Mouse (Mus musculus) gastrocnemius, postnatal 36 days (tissue): ENCODE data around the gene Ndc80. TPM values are rescaled to one million over a fixed set of nuclear protein-coding genes. Genes with fewer than 3 reads are reported as not detected.
A peak's percentile ranks its signal among the peaks of the same experiment; 100 is the strongest.
"Not testable (repeated sequence)": the region's sequence is repeated elsewhere in the genome, so short reads cannot be mapped to it uniquely, and the experiment has no call there.

Experiments
- DNase-seq, 2 experiments: peaks; one replicate each; pipeline ENCODE4 v3.0.0; 2022
- intact Hi-C: fragments of 180-260 bp; cut with DNase I; formaldehyde crosslinking; loops from one replicate; pipeline ENCODE4 v1.15.1; 2025
- long read RNA-seq, 2 experiments: library from polyadenylated mRNA; stranded (forward); transcript quantifications; one replicate each; pipeline ENCODE4 v2.0.0; 2021
- total RNA-seq, 2 experiments: library from RNA; stranded (reverse); gene quantifications; 2 replicates each; pipeline ENCODE4 v1.2.3; 2021

Ndc80 gene
- total RNA-seq: under 1 TPM; 0.33 to 0.57 TPM
- long read RNA-seq, experiment 1, partial matches to known transcripts: 0 of 1 reads
- long read RNA-seq, experiment 1, other reads (novel, unspliced or antisense): 0 of 1 reads
- long read RNA-seq, experiment 2: 0 reads

DNA sequence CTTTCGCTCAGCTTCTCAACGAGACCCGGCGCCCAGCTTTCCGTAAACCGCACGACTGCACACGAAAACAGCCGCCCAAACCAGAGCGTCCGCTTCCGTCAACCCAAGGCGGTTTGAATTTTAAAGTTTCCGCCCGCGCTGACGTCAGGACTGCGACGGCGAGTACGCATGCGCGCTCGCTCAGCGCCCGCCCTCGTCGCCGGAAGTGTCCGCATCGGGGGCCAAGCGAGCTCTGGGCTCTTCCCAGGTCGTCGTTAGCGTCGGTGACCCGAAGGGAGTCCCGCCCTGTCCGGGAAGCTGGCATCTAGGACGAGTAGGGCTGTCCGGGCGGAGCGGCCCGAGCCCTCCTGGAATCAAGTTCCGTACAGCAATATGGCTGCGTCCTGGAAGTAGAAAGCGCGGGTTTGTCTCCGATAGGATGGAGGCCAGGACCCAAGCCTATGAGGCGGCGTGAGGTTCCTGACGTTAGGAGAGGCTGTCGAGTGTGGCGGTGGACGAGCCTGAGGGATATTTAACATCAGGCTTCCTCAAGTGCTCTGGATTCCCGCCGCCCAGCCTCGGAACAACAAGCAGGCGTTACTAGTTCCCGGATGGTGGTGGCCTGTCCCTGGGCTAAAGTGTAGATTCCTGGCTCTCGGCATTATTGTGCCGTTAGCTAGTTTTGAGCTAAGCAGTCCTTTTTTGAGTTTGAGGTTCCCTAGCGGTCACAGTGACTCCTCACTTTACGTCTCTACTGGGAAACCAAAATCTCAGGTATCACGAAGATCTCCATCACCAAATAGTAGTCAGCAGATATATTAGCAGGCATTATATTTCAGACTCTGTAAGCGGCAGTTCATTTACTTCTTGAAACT is at the start of gene Ndc80:
Ndc80 (minus strand) TSS at position 147 of the 854 bp plus-strand sequence.
- intact Hi-C loops: no loop called here
- DNase-seq: peak; percentile 87 to 90

DNA sequence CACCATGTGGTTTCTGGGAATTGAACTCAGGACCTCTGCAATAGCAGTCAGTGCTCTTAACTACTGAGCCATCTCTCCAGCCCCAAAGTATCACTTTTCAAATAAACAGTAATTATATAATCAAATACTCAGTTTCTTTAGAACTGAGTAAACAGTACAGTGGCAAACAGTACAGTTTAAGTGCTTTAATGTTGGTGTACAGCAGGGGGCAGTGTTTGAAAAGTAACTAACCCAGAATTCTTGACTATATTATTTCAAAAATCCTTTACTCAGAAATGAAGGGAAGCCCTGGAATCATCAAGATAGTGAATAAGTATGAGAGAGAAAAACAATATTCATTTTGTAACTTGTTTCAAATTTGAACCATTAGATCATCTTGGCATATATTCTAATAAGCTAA is 35.0 kb upstream of the Ndc80 start:
- DNase-seq: no peak
- intact Hi-C loops: no loop called here

DNA sequence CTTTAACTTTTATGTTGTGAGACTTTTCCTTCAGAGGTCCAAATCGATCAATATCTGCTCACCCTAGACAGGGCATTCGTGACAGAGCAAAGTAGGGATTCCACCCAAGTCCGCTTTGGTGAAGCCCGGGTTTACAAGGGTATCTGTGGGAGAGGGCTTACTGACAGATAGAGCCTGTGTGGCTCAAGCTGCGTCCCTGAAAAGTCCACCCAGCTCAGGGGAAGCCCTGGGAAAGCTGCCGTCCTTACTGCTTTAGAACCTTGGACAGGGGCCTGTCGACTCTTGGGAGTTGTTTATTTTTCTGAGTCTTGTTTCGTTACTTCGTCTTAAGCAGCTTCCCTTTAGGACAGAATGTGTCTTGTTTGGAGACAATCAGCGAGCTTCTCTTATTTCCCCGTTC is 26.2 kb upstream of the Ndc80 start:
- intact Hi-C loops: loop anchor here (10.0 kb wide), 1 partner anchor 212 kb away; the partner anchor contains the start of gene Clip4
- DNase-seq: no peak

DNA sequence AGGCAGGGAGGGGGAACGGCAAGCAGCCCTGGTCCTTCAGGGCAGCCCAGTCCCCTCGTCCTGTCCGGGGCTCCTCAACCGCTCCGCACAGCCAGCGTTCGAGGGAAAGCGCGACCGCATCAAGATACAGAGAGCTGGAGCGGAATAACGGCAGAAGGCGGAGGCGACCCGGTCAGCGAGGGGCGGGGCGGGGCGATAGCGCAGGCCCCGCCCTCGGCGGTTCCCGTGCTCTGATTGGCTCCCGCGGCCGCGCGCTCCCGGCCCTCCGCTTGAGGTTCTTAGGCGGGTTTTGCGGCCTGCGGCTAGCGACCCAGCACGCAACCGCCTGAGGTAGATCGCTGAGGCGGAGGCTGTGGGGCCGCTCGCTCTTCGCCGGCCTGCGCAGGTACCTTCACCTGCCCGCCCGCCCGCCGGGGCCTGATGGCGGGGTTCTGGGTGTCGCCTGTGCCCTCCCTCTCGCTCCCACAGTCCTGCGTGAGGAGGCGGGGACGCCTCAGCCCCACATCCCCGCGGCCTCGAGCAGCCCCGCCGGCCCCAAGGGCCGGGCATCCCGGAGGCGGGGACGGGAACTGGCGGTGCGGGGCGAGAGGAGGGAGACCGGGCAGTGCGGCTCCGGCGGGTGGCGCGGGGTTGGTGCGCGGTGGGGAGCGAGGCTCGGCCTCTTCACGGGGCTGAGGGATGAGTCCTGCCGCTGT is 25.2 kb upstream of the Ndc80 start, which contains the start of gene Spdya:
Spdya (plus strand) TSS at position 305 of the 695 bp plus-strand sequence.
- intact Hi-C loops: loop anchor here (10.0 kb wide), 1 partner anchor 213 kb away; the partner anchor contains the start of gene Clip4
- DNase-seq: peak; percentile 70 to 73

DNA sequence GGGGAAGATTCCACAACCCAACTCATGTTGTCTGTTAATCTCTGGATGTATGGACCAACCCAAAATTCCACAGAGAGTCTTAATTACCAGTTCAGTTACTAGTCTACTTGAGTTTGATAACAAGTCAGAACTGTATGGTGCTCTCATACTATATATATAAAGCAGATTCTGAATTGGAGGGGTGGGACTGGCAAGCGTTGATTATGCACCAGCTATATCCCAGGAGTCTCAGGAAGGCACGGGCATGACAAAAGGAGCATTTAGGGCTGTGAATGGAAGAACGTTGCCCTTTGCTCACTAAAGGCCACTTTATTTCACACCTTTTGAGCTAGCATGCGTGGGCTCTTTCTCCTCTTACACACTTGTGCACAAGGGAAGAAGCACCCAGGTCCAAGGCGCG is 24.7 kb upstream of the Ndc80 start:
- intact Hi-C loops: loop anchor here (10.0 kb wide), 1 partner anchor 213 kb away; the partner anchor contains the start of gene Clip4

DNA sequence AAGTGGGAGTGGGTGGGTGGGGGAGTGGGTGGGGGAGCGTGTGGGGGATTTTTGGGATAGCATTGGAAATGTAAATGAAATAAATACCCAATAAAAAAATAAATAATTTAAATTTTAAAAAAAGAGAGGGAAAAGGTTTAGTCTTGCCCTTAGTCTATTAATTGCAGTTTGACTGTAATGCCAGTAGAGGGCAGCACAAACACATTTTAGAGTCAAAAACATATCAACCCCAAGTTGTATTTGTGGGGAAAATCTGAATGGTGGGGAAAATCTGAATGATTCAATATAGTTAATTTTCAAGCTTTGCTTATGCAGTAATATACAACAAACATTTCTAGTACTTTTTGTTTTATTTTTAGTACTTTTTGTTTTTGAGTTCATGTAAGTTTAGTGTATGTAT is 21.9 kb upstream of the Ndc80 start:
- DNase-seq: no peak
- intact Hi-C loops: no loop called here

More for the DNA sequence above, 24.7 kb upstream of the Ndc80 start:
- no peak for DNase-seq

DNA sequence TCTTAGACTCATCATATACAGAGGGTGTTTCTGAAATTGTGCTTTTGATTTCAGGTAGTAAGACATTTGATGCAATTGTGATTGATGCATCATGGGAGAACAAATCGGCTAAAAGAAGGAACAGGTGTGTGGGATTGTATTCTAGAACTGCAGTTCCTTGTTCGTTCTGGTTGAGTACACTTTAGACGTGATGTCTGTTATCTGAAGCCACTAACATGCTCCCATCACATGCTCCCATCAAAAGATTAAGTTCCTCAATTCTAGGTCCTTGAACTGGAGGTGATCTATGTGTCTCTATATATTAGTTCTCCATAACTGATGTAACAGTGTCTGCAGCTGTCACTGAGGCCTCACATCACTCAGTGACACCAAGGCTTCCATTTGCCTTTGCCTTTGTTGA is 10.5 kb upstream of the Ndc80 start:
- DNase-seq: no peak
- intact Hi-C loops: no loop called here

DNA sequence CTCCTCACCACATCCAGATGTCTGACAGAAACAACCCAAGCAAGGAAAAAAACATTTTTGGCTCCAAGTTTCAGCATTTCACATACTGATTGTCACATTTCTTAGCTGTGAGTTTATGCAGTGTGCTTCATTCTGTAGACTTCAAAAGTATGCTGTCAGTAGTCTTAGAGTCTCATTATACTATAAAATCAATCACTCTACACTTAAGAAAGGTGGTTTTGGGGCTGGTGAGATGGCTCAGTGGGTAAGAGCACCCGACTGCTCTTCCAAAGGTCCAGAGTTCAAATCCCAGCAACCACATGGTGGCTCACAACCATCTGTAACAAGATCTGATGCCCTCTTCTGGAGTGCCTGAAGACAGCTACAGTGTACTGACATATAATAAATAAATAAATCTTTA is 8.9 kb upstream of the Ndc80 start:
- DNase-seq, intact Hi-C loops: not testable (repeated sequence)

DNA sequence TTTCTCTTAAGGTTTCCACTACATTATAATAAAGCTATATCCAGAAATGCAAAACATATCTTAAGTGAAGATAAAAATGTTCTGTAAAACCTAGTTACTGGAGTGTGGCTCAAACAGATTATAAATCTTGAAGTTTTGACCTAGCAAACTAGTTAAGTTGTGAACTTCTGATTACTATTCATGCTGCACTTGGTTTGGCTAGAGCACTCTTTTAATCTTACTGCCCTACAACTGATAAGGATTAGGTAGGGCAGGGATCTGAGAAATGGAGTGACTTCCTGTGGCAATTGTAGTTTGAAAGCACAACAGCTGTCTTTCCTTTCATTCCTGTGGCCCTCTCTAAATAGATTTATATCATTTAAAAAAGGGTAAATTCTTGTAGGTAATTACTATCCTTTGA is 1.4 kb upstream of the Ndc80 start:
- intact Hi-C loops: no loop called here
- DNase-seq: no peak

DNA sequence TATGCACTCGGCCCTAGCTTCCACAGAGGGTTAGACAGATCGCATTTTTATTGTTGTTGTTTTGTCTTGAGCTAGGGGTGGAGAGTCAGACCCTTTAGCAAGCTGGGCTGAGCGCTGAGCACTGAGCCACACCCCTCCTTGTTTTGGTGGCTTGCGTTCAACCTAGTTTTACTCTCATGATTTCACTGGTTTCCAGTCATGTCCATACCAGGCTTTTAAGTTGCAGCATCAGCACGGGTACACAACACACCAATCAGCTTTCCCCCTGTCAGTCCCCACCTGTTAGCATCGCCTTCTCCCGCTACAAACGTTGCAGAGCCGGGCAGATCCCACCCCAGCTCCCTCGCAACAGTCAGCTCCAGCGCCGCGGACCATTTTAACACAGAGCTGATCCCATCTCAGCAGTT is 352 bp downstream of the Ndc80 start:
- no peak for DNase-seq
- intact Hi-C loops: no loop called here

DNA sequence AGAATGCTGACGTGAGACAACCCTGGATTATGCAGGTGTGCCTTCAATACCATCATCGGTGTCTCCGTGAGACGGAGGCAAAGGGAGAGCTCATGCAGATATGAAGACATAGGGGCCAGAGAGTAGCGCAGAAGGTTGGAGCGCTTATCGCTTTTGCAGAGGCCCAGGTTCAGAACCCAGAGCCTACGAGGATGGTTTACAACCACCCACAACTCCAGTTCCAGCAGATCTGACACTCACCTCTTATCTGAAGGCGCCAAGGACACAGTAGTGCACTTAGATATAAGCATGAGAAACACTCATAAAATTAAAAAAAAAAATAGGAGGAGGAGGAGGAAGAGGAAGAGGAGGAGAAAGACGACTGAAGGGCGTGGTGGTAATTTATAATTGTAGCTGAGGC is 16.4 kb downstream of the Ndc80 start:
- intact Hi-C loops: no loop called here
- no peak for DNase-seq

DNA sequence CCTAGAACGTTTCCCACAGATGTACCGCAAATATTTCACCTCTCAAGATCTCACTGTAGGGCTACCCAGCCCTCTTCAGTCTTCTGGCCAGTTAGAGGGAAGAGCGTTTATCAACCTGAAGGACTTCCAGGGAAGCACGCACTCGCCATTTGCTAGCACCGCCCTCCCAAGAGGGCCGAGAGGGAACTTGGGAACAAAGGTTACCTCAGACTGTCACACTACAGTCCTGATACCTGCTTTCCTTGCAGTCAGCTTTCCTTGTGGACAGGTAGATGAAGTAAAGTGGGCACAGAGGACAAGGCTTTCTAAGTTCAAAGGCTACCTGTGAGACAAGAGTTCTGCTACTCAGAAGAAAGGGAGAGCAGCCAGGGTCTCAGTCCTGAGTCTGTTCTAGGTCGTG is 19.8 kb downstream of the Ndc80 start:
- intact Hi-C loops: no loop called here
- no peak for DNase-seq

DNA sequence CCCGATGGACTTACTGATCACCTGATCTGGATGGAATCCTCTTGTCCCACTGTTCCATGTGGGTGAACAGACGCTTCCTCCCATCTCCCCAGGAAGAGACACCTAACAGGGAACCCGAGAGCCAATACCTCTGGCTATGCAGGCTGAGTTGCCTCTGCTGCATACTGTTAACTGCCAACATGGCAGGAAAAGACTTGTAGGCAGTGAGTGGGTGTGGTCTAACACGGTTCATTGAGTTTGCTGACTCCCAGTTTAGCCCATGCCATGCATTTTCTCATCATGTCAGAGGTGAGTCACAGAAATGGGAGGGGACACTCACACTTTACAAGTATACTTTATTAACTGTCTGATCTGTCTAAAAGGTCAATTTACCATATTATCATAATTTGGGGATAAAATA is 30.9 kb downstream of the Ndc80 start:
- intact Hi-C loops: no loop called here
- DNase-seq: no peak

DNA sequence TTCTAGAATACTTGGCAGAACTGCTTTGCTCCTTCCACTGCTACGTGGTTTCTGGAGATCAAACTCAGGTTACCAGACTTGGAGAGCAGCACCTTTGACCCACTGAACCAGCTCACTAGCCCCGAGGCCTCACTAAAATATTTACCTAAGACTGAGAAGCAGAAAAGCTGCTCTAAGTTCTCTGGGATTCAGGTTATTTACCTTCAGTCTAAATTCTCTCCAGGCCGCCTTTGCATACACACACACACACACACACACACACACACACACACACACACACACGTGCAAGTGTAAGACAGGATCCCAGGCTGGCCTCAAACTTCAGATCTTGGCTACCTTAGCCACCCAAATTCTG is 35.3 kb downstream of the Ndc80 start:
- intact Hi-C loops: no loop called here
- no peak for DNase-seq

DNA sequence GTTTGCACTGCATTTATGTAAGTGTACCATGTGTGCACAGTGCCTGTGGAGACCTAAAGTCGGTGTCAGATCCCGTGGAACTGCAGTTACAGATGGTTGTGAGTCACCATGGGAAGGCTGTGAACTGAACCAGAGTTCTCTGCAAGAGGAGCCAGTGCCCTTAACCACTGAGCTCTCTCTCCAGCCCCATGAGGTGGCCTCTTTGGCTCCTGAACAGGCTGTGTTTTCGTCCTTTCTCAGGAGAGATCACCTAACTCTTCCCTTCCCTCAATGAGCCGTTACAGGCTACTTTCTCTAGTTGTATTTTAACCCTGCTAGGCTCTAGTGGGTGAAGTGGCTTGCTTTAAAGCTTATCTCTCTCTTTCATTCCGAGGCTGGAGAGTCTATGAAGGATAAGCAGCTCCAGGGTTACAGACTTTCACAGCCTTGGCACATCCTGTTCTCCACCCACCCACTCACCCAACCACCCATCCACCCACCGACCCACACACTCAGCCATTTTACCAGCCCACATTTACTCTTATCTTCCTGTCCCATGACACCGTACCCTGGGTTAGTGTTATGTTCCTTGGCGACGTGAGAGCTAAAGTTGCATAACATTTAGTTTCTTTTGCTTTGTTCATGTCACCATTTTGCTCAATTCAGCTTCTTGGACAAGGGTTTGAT is 35.9 kb downstream of the Ndc80 start:
- intact Hi-C loops: no loop called here
- DNase-seq: no peak

DNA sequence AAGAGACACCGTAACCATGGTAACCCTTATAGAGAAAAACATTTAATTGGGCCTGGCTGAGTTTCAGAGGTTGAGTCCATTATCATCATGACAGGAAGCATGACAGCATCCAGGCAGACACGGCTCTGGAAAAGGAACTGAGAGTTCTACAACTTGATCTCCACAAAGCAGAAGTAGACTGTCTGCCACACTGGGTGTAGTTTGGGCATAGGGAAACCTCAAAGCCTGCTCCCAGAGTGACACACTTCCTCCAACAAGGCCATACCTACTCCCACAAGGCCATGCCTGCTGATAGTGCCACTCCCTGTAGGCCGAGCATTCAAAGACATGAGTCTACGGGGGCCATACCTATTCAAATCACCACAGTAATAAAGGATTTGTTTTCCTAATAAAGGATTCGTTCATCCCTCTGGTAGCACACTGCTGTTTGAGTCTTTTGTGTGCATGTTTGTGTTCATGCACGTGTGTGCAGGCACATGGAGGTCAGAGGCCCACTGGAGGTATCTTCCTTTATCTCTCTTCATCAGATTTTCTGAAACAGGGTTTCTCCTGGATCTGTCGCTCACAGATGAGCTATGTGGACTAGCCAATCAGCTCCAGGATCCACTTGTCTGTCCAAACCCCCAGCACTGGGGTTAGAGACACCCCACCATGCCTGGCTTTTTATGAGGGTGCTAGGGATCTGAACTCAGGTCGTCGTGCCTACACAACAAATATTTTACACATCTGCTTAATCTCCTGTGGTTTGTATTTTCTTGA is 36.8 kb downstream of the Ndc80 start:
- DNase-seq: no peak
- intact Hi-C loops: no loop called here

DNA sequence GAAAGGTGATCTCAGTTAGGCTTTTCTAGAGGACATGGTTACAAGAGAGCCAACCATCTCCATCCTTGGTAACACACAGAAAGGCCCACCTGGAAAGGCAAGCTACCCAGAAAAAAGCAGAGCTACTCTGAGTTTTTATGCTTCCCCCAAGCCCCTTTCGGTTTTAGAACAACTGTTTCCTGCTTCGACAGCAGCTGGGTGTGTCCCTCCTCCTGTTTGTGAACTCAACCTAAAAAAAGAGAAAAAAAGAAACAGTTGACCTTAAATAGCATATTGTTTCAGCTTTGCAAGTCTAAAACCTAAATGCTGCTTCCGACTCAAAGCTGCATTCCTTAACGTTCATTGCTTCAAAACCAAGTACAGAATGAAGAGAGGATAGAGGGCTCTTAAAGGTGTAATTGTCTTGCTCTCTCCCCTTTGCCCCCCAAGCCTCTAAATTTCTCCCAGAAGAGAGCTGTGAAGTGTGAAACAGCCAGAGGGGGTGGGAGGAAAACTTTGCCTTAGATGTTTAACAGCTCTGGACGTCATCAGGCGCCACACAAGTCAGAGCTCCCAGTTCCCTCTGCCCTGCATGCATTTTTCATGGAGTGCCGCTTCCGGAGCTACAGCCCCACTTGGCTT is 40.3 kb downstream of the Ndc80 start:
- intact Hi-C loops: no loop called here
- no peak for DNase-seq

DNA sequence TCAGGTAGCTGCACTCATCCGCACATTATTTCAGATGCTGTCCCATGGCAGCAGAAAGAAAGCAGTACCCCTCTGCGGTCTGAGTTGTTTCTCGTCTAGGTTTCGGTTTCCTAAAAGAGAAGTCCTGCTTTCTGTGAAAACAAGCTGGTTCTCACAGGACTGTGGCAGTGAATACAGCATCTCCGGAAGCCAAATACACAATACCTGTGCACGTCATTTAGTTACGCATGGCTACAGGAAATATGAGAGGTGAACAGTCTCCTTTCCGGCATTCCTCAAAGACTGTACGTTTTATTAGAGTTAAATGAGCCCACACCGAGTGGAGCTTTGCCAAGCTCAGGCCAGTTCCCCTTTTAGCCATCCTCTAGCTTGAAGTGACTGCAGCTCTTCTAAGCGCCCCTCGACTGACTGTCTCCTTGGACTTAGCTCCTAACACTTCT is 40.8 kb downstream of the Ndc80 start:
- DNase-seq: no peak
- intact Hi-C loops: no loop called here

DNA sequence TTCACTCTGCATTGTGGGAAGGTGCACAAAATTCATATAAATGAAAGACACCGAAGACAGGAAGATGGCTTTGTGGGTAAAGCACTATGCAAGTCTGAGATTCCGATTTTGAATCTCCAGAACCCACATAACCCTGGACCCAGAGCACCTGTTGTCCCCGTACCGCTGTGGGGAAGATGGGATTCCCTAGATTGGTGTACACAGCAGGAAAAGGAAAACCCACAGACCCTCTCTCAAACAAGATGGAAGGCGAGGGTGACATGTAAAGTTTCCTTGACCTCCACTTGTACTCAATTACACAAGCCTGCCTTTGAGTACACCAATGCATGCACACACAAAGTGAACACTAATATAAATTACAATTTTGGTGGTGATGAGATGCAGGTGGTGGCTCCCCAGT is 41.9 kb downstream of the Ndc80 start:
- intact Hi-C loops: no loop called here
- DNase-seq: no peak
